Mouse (Mus musculus) layer of hippocampus, adult 2 months (tissue): ENCODE measurements around the gene Pex13. TPM values are rescaled to one million over a fixed set of nuclear protein-coding genes. Genes with fewer than 3 reads are reported as not detected.
A peak's percentile ranks its signal among the peaks of the same experiment; 100 is the strongest.
"Not testable (repeated sequence)": the region's sequence is repeated elsewhere in the genome, so short reads cannot be mapped to it uniquely, and the experiment has no call there.

Experiments
- DNase-seq, 2 experiments: peaks; one replicate each; pipeline ENCODE4 v3.0.0; 2022; ENCODE audit warnings: low spot score in 2 of 2
- H3K27ac ChIP-seq: fragments of 200-600 bp; 2 replicates; pipeline ENCODE4 v1.8.1; 2022
- H3K4me3 ChIP-seq: fragments of 200-600 bp; 2 replicates; pipeline ENCODE4 v1.8.1; 2022; ENCODE audit warnings: mild to moderate bottlenecking
- CTCF ChIP-seq: fragments of 200-600 bp; conservative IDR thresholded peaks from 2 replicates; pipeline ENCODE4 v1.8.1; 2022; ENCODE audit warnings: antibody characterized with exemption, mild to moderate bottlenecking, moderate library complexity
- total RNA-seq, 2 experiments: library from RNA; stranded (reverse); gene quantifications; 2 replicates each; pipeline ENCODE4 v1.2.3; 2021

Pex13 gene
- total RNA-seq, 2 experiments from 2014 or later, result 22.8 to 34.0 TPM

GRCm38 (mm10) chr11:23632945-23633878 lies 32.5 kb downstream of the Pex13 start, which contains the start of gene 0610010F05Rik:
TSS of gene 0610010F05Rik (minus strand) at chr11:23633639.
- peak within 1 kb of the TSS; percentile 88 for H3K4me3 ChIP-seq
- DNase-seq, result peak; percentile 72 to 77
- TF ChIP-seq CTCF, result no peak
- H3K27ac ChIP-seq, result peak within 1 kb of the TSS; percentile 90

DNA sequence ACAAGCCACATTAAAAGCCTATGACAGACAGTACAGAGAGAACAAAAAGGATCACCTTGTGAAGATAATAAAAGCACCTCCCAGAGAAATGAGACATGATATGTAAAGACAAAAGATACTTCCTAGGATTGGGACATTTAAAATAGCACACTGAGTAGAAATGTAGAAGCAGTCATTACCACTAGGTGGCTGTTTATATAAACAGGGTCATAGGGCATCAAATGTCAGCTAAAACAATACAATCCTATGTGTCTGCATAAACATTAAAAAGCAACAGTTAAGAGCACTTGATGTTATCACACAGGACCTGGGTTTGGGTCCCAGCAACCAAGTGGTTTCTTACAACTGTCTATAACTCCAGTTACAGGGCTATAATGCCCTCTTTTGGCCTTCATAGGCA lies 35.1 kb downstream of the Pex13 start:
- peak; percentile 53 for TF ChIP-seq CTCF
- Histone ChIP-seq H3K4me3 (no peak overlapping the region), H3K27ac (no peak overlapping the region)
- DNase-seq, result no peak

GRCm38 (mm10) chr11:23618995-23619394 lies 46.8 kb downstream of the Pex13 start:
- DNase-seq, result no peak
- TF ChIP-seq CTCF, result no peak
- Histone ChIP-seq H3K4me3 (no peak overlapping the region), H3K27ac (no peak overlapping the region)

DNA sequence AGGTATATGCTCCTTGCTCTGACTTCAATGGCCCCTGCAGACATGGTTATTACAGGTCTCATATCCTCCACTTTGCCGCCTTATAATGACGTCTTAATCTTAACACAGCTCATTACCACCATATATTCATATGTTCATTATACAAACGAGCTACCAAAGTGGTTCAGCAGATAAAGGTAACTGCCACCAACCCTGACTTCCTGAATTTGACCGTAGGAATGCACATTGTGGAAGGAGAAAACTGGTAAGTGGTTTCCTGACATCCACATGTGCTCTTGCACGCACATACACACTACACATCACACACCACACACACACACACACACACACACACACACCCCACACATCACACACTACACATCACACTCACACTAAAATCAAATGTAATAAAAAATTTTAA lies 51.2 kb downstream of the Pex13 start:
- no peak for TF ChIP-seq CTCF
- no peak overlapping the region for H3K4me3 ChIP-seq
- DNase-seq, result no peak

GRCm38 (mm10) chr11:23607291-23607690 lies 58.5 kb downstream of the Pex13 start:
- not testable (repeated sequence) for H3K27ac ChIP-seq, DNase-seq, H3K4me3 ChIP-seq

More for the DNA sequence above, 51.2 kb downstream of the Pex13 start:
- H3K27ac ChIP-seq, result no peak overlapping the region

Other genes starting within 250 kb of the Pex13 start
- 10 to 100 TPM; 45.8 to 59.2 TPM for gene Ahsa2, start 167.9 kb downstream of the Pex13 start, total RNA-seq
- gene 1700093K21Rik, start 144.8 kb downstream of the Pex13 start, total RNA-seq, result not detected
- gene 0610010F05Rik, start 32.3 kb downstream of the Pex13 start, total RNA-seq, result 10 to 100 TPM; 35.3 to 36.0 TPM
- gene Pus10, start 285 bp downstream of the Pex13 start, total RNA-seq, result 10 to 100 TPM; 18.6 to 21.1 TPM
- gene Rel, start 105.0 kb upstream of the Pex13 start, total RNA-seq, result 1 to 10 TPM; 2.7 to 2.9 TPM
- gene Papolg, start 229.3 kb upstream of the Pex13 start, total RNA-seq, result 10 to 100 TPM; 19.3 to 19.7 TPM